ENCODE assay signal across 35 mouse cellular contexts in genomic region chr11:69872451-69872850, GRCm38 (mm10). TPM values are rescaled to one million over a fixed set of nuclear protein-coding genes. Genes with fewer than 3 reads are reported as not detected.
DNase-seq lines count a peak whose midpoint lies in the region; ATAC-seq lines count a peak whose summit lies in the region.
"Had no signal": no experiment of that assay in that cellular context is flagged by ENCODE, and none has a peak within 500 bp of the region (broad histone marks: within the 10 kb centered on the region; RNA-seq: fewer than 3 reads in every experiment).

No protein-coding gene starts in this region.

- no peaks in the 10 kb centered on the region; the same call in 1 of the 2 replicates for H3K27me3 ChIP-seq in hindbrain, embryonic 12.5 days
- H3K27me3 ChIP-seq: embryonic facial prominence, embryonic 12.5 days; embryonic facial prominence, embryonic 15.5 days; heart, embryonic 12.5 days; heart, embryonic 15.5 days had no signal

- peak; percentile 26 for DNase-seq in adrenal gland, postnatal 25 days
- no peak for DNase-seq in adrenal gland, postnatal 4 days (ENCODE audit: low spot score in 2 of 2)
- peak; percentile 56 for DNase-seq in 3134 (ENCODE audit: extremely low read depth, insufficient read length, low spot score)
- DNase-seq in 3T3-L1 (ENCODE audit: low read depth, low spot score): peak; percentile 63
- DNase-seq in right cerebral cortex, postnatal 36 days (ENCODE audit: low spot score in 2 of 2): no peak
- DNase-seq: adrenal gland, postnatal 14 days; B cell, adult 2 months; cerebellum, adult 11 months; cerebellum, adult 2 months; cerebellum, adult 9-11 months; cerebellum, postnatal 25 days; forebrain, postnatal 0 days; gastrocnemius, postnatal 25 days; heart, adult 18-20 months; heart, postnatal 10 days; heart, postnatal 36 days; kidney, adult 18-20 months had no signal

- H3K9me3 ChIP-seq in hindbrain, embryonic 12.5 days (replicated peaks): no peaks in the 10 kb centered on the region
- H3K9me3 ChIP-seq: embryonic facial prominence, embryonic 12.5 days; embryonic facial prominence, embryonic 15.5 days; heart, embryonic 12.5 days; heart, embryonic 15.5 days; hindbrain, embryonic 10.5 days had no signal

- no peak overlapping the region for H3K4me3 ChIP-seq in hindbrain, embryonic 12.5 days
- H3K4me3 ChIP-seq: embryonic facial prominence, embryonic 12.5 days; embryonic facial prominence, embryonic 15.5 days; heart, embryonic 12.5 days; heart, embryonic 15.5 days; hindbrain, embryonic 10.5 days had no signal

- H3K9ac ChIP-seq in hindbrain, embryonic 12.5 days: no peak overlapping the region
- H3K9ac ChIP-seq: embryonic facial prominence, embryonic 12.5 days; embryonic facial prominence, embryonic 15.5 days; forebrain, postnatal 0 days; heart, embryonic 12.5 days; heart, embryonic 15.5 days; hindbrain, embryonic 14.5 days had no signal

- no peak overlapping the region for H3K27ac ChIP-seq in hindbrain, embryonic 12.5 days
- H3K27ac ChIP-seq: embryonic facial prominence, embryonic 12.5 days; embryonic facial prominence, embryonic 15.5 days; heart, embryonic 15.5 days; hindbrain, embryonic 10.5 days; hindbrain, embryonic 14.5 days; hindbrain, postnatal 0 days had no signal

- no peaks in the 10 kb centered on the region for H3K36me3 ChIP-seq in hindbrain, embryonic 12.5 days
- H3K36me3 ChIP-seq: embryonic facial prominence, embryonic 12.5 days; embryonic facial prominence, embryonic 15.5 days; heart, embryonic 12.5 days; heart, embryonic 15.5 days; hindbrain, embryonic 10.5 days had no signal

- 87% methylated on average over 4 of the region's 4 CpGs for WGBS in hindbrain, embryonic 12.5 days

- peaks cover 5% of the 10 kb centered on the region for H3K4me1 ChIP-seq in hindbrain, embryonic 12.5 days

- ATAC-seq in hindbrain, embryonic 12.5 days (ENCODE audit: low FRiP score): no peak
- ATAC-seq: activated CD4-positive, CD25-positive, alpha-beta regulatory T cell, adult 4 months; CD4-positive, CD25-positive, alpha-beta regulatory T cell, adult 4 months; forebrain, embryonic 14.5 days; forebrain, postnatal 0 days; hindbrain, postnatal 0 days; inflammation-experienced regulatory T-cells, adult 6 months; intestine, embryonic 16.5 days had no signal

- H3K4me2 ChIP-seq in hindbrain, embryonic 12.5 days (replicated peaks): no peak overlapping the region
- H3K4me2 ChIP-seq: embryonic facial prominence, embryonic 12.5 days; embryonic facial prominence, embryonic 15.5 days; heart, embryonic 12.5 days; heart, embryonic 15.5 days; hindbrain, embryonic 14.5 days had no signal

RNA-seq across cellular contexts. Expression of gene Tmem95, which starts 5.4 kb away (rescaled TPM):
- total RNA-seq in adrenal gland, postnatal 25 days (2021): not detected in 2 replicates
- not detected for total RNA-seq in adrenal gland, postnatal 4 days (2021)
- not detected in 2 replicates for polyA plus RNA-seq in hindbrain, embryonic 12.5 days (2016; fragmentation: Nextera tagmentation; extraction: Ambion mirVana)
- total RNA-seq: adrenal gland, postnatal 14 days; common myeloid progenitor, adult 5-6 weeks; forebrain, postnatal 0 days; gastrocnemius, adult 8-10 months; gastrocnemius, postnatal 25 days; heart, adult 18-20 months; heart, postnatal 10 days; heart, postnatal 36 days; hindbrain, postnatal 0 days; MEL had no signal
- polyA plus RNA-seq: activated CD4-positive, CD25-positive, alpha-beta regulatory T cell, adult 4 months; CD4-positive, CD25-positive, alpha-beta regulatory T cell, adult 4 months; cerebellum, adult 2 months; embryonic facial prominence, embryonic 12.5 days; forebrain, embryonic 14.5 days; forebrain, postnatal 0 days; frontal cortex, adult 2 months; gonadal fat pad, adult 2 months; heart, embryonic 12.5 days; heart, embryonic 15.5 days; hindbrain, embryonic 10.5 days; hindbrain, embryonic 14.5 days; hindbrain, postnatal 0 days; inflammation-experienced regulatory T-cells, adult 6 months; intestine, embryonic 16.5 days had no signal

RNA-seq across cellular contexts. Expression of gene Kctd11, which starts 8.8 kb away (rescaled TPM):
- total RNA-seq in adrenal gland, postnatal 25 days (2021): 4.4 and 4.9 TPM in 2 replicates
- 1 to 10 TPM; 3.4 to 4.1 TPM for total RNA-seq in adrenal gland, postnatal 4 days (2021)
- polyA plus RNA-seq in hindbrain, embryonic 12.5 days (2016; fragmentation: Nextera tagmentation; extraction: Ambion mirVana): 2.9 and 3.2 TPM in 2 replicates

RNA-seq across cellular contexts. Expression of gene Tnk1, which starts 13.9 kb away (rescaled TPM):
- total RNA-seq in adrenal gland, postnatal 25 days (2021): not detected in 2 replicates
- total RNA-seq in adrenal gland, postnatal 4 days (2021): 1 to 10 TPM in 1 of 2 experiments, under 1 TPM in 1; 0.17 to 1.7 TPM
- 0.57 and 1.4 TPM in 2 replicates for polyA plus RNA-seq in hindbrain, embryonic 12.5 days (2016; fragmentation: Nextera tagmentation; extraction: Ambion mirVana)
- total RNA-seq: common myeloid progenitor, adult 5-6 weeks; forebrain, postnatal 0 days; heart, adult 18-20 months; heart, postnatal 10 days; hindbrain, postnatal 0 days had no signal
- polyA plus RNA-seq: activated CD4-positive, CD25-positive, alpha-beta regulatory T cell, adult 4 months; CD4-positive, CD25-positive, alpha-beta regulatory T cell, adult 4 months; hindbrain, embryonic 14.5 days; hindbrain, postnatal 0 days had no signal

RNA-seq across cellular contexts. Expression of gene Acap1, which starts 22.9 kb away (rescaled TPM):
- 0.30 TPM in 1 of 2 replicates, not detected in the other for total RNA-seq in adrenal gland, postnatal 25 days (2021)
- 1 to 10 TPM; 1.4 to 1.7 TPM for total RNA-seq in adrenal gland, postnatal 4 days (2021)
- polyA plus RNA-seq in hindbrain, embryonic 12.5 days (2016; fragmentation: Nextera tagmentation; extraction: Ambion mirVana): 0.86 and 0.92 TPM in 2 replicates
- total RNA-seq: hindbrain, postnatal 0 days had no signal

RNA-seq across cellular contexts. Expression of gene Plscr3, which starts 26.3 kb away (rescaled TPM):
- total RNA-seq in adrenal gland, postnatal 25 days (2021): 43.8 and 52.9 TPM in 2 replicates
- 10 to 100 TPM; 76.6 to 77.9 TPM for total RNA-seq in adrenal gland, postnatal 4 days (2021)
- 74.9 and 87.3 TPM in 2 replicates for polyA plus RNA-seq in hindbrain, embryonic 12.5 days (2016; fragmentation: Nextera tagmentation; extraction: Ambion mirVana)

Comparison
In these comparisons a context has a peak if more than half of its experiments do, and no peak if none do; other contexts are left out.
1. DNase-seq: peak in adrenal gland, postnatal 25 days (single experiment), 3134 (single experiment) and 3T3-L1 (single experiment); none in adrenal gland, postnatal 4 days (0 of 2) and right cerebral cortex, postnatal 36 days (0 of 2).